Mouse (Mus musculus) G1E (cell line): ENCODE measurements around the gene Adam19.

Source experiments
- CTCF ChIP-seq: IDR thresholded peaks from 2 replicates; pipeline ENCODE4 v1.5.1; 2012; ENCODE audit warnings: low read depth, low read length, inconsistent platforms, mixed read lengths
- GATA1 ChIP-seq: IDR thresholded peaks from 2 replicates; pipeline ENCODE4 v1.6.1; 2012; ENCODE audit warnings: borderline replicate concordance, low read length, inconsistent platforms, mixed read lengths
- POLR2AphosphoS5 ChIP-seq: IDR thresholded peaks from 2 replicates; pipeline ENCODE4 v1.6.1; 2012; ENCODE audit warnings: low read depth, low read length, inconsistent platforms; ENCODE audit not compliant: insufficient replicate concordance
- TAL1 ChIP-seq: conservative IDR thresholded peaks from 2 replicates; pipeline ENCODE4 v1.6.1; 2012; ENCODE audit warnings: low read depth, low read length, inconsistent platforms, mixed read lengths

- TF ChIP-seq CTCF, result no peak
- no peak for TF ChIP-seq TAL1
- TF ChIP-seq GATA1, result no peak
- TF ChIP-seq POLR2AphosphoS5, result no peak
These were observed 35.3 kb downstream of the Adam19 start for GRCm38 (mm10) chr11:46090951-46091667.
